Mouse (Mus musculus): ENCODE data around the gene Pcsk6.

Pcsk6 gene

GRCm38 (mm10) chr7:66001035-66001754 lies 139.7 kb downstream of the Pcsk6 start:
- no peak for DNase-seq (ENCODE audit: low spot score)

- no peak for DNase-seq (ENCODE audit: low spot score)
Observed at GRCm38 (mm10) chr7:66001797-66002196, 140.3 kb downstream of the Pcsk6 start.

- DNase-seq (ENCODE audit: low spot score) = no peak
Observed at GRCm38 (mm10) chr7:66003447-66003846, 141.9 kb downstream of the Pcsk6 start.

DNA sequence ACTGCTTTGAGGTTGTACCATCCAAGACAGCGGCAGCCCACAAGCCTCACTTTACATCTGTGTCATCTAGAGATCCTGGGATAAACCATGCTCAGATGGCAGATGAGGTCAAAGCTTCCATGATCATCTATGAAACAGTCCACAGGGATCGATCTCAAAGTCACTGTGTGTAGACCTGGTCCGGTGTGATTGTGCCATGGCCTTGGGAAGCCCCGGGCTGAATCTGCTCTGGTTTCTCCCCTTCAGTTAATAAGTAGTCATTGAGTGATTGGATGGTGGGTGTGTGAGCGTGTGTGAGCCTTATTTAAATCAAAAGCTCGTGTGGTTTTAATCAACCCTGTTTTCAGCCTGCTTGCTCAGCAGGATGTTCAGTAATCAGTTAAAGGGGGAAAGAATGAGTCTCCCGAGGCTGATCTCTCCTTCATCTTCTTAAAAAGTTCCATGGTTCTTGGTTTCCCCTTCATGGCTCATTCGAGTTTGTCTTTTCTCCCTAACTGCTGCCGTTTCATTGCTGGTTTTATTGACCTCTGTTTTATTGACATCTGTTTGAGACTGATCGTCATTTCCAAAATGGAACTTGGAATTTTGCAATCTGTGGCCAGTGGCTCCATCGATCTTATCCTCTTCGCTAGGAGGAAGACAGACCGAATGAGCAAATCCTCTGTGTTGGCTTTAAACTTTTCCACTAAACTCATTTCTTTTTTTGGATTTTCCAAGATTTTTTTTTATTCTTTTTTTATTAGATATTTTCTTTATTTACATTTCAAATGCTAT lies 142.5 kb downstream of the Pcsk6 start:
- DNase-seq (ENCODE audit: low spot score) = no peak

GRCm38 (mm10) chr7:66005066-66005465 lies 143.5 kb downstream of the Pcsk6 start:
- DNase-seq (ENCODE audit: low spot score) = no peak

GRCm38 (mm10) chr7:66008161-66008891 lies 146.8 kb downstream of the Pcsk6 start:
- DNase-seq (ENCODE audit: low spot score) = no peak

DNA sequence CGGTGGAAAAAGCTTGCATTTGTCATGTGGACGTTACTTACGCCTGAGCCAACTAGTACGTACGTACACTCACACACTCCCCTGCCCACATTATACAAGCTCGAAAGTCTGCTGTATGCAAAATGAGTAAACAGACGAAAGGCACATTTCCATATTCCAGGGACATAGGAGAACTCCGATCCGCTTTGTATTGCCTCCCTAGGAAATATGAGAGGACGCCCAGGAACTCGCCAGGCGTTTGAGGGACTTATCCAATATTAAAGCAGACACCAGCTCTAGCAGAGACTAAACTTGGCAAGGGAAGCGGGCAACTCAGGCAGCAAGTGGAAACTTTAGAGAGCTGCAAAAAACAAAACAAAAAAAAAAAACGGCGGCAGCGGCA lies 147.3 kb downstream of the Pcsk6 start:
- no peak for DNase-seq (ENCODE audit: low spot score)

DNA sequence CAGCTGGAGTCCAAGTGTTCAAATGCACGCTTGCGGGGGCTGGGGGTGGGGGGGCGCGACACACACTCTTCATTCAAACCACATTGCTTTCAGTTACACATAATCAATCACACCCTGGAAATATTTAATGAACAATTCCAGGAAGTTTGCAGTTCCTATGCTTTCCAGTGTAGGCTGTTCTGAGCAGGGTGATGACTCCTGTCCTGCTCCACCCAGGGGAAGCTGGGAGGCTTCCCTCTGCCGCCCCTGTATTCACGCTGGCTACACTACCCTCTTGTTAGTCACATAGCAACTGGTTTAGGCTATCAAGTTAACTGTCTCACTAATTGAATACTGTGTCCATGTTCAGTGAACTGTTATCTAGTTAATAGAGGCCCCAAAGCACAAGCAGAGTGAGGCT lies 149.0 kb downstream of the Pcsk6 start:
- no peak for DNase-seq (ENCODE audit: low spot score)

- DNase-seq (ENCODE audit: low spot score) = no peak
Observed at GRCm38 (mm10) chr7:66027747-66028146, 166.2 kb downstream of the Pcsk6 start.

- no peak for DNase-seq (ENCODE audit: low spot score)
Observed at GRCm38 (mm10) chr7:66028766-66029512, 167.4 kb downstream of the Pcsk6 start.

DNA sequence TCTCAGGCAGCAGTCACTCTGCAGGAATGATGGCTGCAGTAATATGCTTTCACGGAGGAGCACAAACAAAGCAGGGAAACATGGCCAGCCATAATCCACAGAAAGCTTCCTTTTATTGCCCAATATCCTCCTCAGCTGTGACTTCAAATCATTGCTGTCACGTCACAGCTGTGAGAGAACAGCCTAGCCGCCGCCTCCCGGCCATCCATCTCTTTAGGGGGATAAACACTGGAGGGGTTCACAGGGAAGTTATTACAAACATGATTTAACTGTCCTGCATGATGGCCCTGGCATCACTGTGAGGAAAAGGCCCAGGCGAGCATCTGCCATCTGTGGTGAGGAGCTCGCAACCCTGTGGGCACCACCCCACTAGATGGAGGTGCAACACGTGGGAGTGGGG lies 175.3 kb downstream of the Pcsk6 start:
- no peak for DNase-seq (ENCODE audit: low spot score)

GRCm38 (mm10) chr7:66038261-66038660 lies 176.7 kb downstream of the Pcsk6 start:
- no peak for DNase-seq (ENCODE audit: low spot score)

GRCm38 (mm10) chr7:66038730-66039129 lies 177.2 kb downstream of the Pcsk6 start:
- DNase-seq (ENCODE audit: low spot score) = no peak

DNA sequence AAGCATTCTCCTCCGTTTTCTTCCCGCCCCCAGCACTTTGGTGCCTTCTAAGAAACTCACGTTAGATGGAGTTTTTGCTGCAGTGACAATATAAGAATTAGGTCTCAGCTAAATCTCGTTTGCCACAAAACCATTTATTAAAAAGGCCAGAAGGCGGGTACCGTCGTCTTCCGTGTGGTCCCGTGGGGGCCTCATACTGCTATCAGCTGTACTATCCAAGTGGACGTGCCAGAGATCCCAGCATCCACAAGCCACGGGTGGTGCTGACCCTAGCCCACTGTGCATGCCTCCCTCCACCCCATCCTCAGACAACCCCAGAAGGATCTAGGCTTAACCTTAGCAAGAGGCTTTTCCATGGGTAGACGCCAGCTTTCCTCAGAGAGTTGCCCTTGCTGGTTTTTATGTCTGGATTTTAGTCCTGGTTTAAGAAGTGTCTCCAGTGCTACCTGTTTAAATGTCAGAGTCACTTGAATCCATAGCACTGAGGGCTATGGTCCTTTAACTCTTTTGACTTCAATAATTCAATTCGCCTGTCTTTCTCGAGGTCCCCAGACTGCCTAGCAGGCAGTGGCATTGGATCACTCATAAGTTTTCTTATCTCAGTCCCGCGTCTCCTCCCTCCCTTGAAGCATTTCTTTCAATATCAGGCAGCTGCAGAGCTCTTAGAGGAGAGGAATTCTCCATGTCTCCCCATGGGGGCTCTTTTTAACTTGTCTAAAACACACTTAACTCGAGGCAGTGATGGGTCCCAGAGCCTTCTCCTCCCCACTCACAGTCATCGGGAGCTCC lies 178.7 kb downstream of the Pcsk6 start:
- DNase-seq (ENCODE audit: low spot score) = no peak

- DNase-seq (ENCODE audit: low spot score) = no peak
Observed at GRCm38 (mm10) chr7:66043552-66044459, 182.3 kb downstream of the Pcsk6 start, which contains the start of gene Gm45213. TSS of gene Gm45213 (plus strand) at chr7:66043602.

- DNase-seq (ENCODE audit: low spot score) = no peak
Observed at GRCm38 (mm10) chr7:66044617-66045016, 183.1 kb downstream of the Pcsk6 start.

DNA sequence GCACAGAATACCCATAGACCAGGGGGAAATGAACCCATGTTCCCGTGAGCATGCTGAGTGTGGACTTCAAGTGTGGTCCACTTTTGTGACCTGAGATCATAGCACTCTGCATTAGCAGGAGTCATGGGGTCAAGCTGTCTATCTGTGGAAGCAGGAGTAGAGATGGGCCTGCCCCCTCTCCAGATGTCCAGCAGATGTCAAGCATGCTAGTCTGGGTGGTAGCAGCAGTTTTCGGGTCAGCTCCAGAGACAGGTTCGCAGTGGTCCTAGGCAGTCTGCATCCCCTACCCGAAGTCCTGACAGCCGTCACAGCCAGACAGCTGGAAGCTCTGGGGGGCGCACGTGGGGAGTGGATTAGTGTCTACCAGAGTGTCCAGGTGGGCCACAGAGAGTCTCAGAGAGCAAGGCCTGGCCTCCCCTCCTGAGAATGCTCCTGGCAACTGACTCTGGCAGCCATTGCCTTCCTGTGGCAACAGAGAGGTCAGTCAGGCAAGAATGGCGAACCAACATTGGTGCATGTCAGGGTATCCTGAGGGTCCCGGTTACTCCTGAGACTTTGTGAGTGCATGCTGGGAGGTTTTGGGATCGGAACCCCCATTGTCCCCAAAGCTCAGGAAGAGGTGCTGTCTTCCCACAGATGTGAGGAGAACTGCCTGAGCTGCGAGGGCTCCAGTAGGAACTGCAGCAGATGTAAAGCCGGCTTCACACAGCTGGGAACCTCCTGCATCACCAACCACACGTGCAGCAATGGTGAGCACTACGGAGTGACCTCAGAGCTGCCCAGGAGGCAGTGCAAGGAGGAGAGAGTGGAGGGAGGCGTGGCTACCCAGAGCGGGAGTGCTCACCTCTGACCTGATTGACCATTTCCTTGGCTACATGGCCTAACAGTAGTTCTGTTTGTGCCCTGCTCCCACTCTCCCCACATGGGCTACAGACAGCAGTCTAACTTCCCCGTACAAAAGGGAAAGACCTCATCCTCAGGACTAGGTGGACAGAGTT lies 185.7 kb downstream of the Pcsk6 start:
- no peak for DNase-seq (ENCODE audit: low spot score)

GRCm38 (mm10) chr7:66047975-66048374 lies 186.4 kb downstream of the Pcsk6 start:
- DNase-seq (ENCODE audit: low spot score) = no peak

Measured in testis, postnatal 14 days (tissue).